Mouse (Mus musculus) frontal cortex, postnatal 25 days (tissue): ENCODE measurements around the gene Gabrd.

Experiments used
- DNase-seq, 2 experiments: peaks; one replicate each; pipeline ENCODE4 v3.0.0; 2022; ENCODE audit warnings: low spot score in 2 of 2

The Gabrd gene

GRCm38 (mm10) chr4:155344299-155344600 lies 53.7 kb downstream of the Gabrd start:
- no peak for DNase-seq

GRCm38 (mm10) chr4:155343415-155344298 lies 54.3 kb downstream of the Gabrd start:
- no peak for DNase-seq

GRCm38 (mm10) chr4:155336284-155337050 lies 61.4 kb downstream of the Gabrd start:
- no peak for DNase-seq
